Mouse (Mus musculus): ENCODE results near the gene Sipa1l2. TPM values are rescaled to one million over a fixed set of nuclear protein-coding genes. Genes with fewer than 3 reads are reported as not detected.

Sipa1l2 gene
- total RNA-seq, 1 experiment from 2014 or later = 14.4 TPM

- ATAC-seq (replicated peaks; ENCODE audit: insufficient number of reproducible peaks, low FRiP score, low TSS enrichment, poor library complexity, severe bottlenecking) = no peak
These were observed 179.7 kb downstream of the Sipa1l2 start for GRCm38 (mm10) chr8:125389756-125390505.

DNA sequence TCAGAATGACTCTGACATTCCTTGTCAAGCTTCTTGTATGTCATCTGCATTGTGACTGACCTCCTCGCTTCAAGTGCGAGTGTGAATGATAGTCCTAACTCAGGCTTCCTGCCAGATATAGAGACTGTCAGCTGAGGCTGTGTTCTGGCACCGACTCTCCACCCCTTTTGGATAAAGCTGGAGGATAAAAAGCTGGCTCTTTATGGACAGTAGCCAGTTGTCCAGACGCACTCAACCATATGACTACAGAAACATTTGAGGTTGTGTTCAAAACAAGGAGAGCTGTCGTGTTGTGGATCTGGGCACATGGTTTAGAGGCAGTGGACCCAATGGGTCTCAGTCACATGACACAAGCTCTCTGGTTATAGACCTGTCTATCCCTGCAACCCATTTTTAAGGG is 180.3 kb downstream of the Sipa1l2 start:
- no peak for ATAC-seq (replicated peaks; ENCODE audit: insufficient number of reproducible peaks, low FRiP score, low TSS enrichment, poor library complexity, severe bottlenecking)

DNA sequence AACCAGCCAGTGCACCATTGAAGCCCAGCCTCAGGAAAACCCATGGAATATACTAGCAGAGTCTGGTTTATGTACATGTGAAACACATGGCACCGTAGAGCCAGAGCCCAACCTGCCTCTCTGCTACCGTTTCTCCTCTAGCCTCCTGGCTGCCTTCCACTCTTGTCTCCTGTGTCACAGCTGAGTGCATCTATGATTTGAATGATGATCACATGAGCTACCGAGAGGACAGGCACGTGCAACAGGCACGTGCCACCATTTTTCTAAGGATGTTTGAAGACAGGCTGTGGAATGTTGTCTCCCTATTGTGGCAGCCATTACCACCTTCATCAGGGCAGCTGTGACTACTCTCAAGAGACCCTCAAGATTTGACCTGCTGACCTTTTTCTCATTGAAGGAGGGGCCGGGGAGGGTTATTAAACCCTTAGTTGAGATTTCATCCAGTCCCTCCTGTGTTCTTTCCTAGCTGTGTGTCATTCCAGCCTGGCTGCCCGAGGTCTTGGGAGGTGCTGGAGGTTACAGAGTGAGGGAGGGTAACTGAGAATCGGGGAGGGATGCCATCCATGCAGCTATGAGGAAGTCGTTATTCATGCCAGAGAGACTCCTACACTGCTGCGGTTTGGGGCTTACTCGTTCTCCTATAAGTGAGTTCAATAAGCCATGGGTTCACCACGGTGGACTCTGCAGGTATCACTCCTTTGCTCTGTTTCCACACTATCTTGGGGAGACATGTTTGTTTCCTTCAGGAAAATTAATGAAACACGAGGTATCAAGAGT is 181.0 kb downstream of the Sipa1l2 start:
- no peak for ATAC-seq (replicated peaks; ENCODE audit: insufficient number of reproducible peaks, low FRiP score, low TSS enrichment, poor library complexity, severe bottlenecking)

- ATAC-seq (replicated peaks; ENCODE audit: insufficient number of reproducible peaks, low FRiP score, low TSS enrichment, poor library complexity, severe bottlenecking) = no peak
These were observed 184.0 kb downstream of the Sipa1l2 start for GRCm38 (mm10) chr8:125385519-125386150.

GRCm38 (mm10) chr8:125384551-125385183 is 184.9 kb downstream of the Sipa1l2 start:
- ATAC-seq (replicated peaks; ENCODE audit: insufficient number of reproducible peaks, low FRiP score, low TSS enrichment, poor library complexity, severe bottlenecking) = no peak

GRCm38 (mm10) chr8:125381674-125382073 is 187.9 kb downstream of the Sipa1l2 start:
- no peak for ATAC-seq (replicated peaks; ENCODE audit: insufficient number of reproducible peaks, low FRiP score, low TSS enrichment, poor library complexity, severe bottlenecking)

- ATAC-seq (replicated peaks; ENCODE audit: insufficient number of reproducible peaks, low FRiP score, low TSS enrichment, poor library complexity, severe bottlenecking) = no peak
These were observed 189.7 kb downstream of the Sipa1l2 start for GRCm38 (mm10) chr8:125379939-125380338.

- ATAC-seq (replicated peaks; ENCODE audit: insufficient number of reproducible peaks, low FRiP score, low TSS enrichment, poor library complexity, severe bottlenecking) = no peak
These were observed 190.5 kb downstream of the Sipa1l2 start for GRCm38 (mm10) chr8:125379156-125379555.

- ATAC-seq (replicated peaks; ENCODE audit: insufficient number of reproducible peaks, low FRiP score, low TSS enrichment, poor library complexity, severe bottlenecking) = no peak
These were observed 191.9 kb downstream of the Sipa1l2 start for GRCm38 (mm10) chr8:125377704-125378103.

- ATAC-seq (replicated peaks; ENCODE audit: insufficient number of reproducible peaks, low FRiP score, low TSS enrichment, poor library complexity, severe bottlenecking) = no peak
These were observed 193.2 kb downstream of the Sipa1l2 start for GRCm38 (mm10) chr8:125376448-125376845.

DNA sequence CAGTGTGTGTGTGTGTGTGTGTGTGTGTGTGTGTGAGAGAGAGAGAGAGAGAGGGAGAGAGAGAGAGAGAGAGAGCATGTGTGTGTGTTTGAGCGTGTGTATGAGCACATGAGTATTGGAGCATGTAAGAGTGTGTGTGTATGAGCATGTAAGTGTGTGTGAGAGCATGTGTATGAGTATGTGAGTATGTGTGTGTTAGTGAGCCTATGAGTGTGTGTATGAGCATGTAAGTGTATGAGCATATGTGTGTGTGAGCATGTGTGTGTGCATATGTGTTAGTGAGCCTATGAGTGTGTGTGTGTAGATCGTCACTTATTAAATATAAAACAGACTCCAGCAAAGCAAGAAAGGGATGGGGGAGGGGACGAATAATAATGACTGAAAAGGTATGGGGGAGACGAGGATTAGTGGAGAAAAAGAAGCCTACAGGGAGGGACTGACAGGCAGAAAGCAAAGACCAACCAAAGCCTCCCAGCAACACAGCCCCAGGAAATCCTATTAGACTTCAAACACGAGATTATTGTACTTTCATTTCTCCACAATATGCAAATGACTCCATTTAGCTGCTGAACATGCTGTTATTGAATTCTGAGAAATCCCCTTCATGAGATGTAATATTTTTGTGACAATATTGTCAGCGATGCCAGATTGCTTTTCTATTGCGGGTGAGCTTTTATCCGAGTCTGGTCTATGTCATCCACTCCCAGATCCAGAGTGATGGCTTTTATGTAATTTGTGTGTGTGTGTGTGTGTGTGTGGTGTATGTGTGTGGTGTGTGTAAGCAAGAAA is 193.8 kb downstream of the Sipa1l2 start:
- ATAC-seq (replicated peaks; ENCODE audit: insufficient number of reproducible peaks, low FRiP score, low TSS enrichment, poor library complexity, severe bottlenecking) = no peak

DNA sequence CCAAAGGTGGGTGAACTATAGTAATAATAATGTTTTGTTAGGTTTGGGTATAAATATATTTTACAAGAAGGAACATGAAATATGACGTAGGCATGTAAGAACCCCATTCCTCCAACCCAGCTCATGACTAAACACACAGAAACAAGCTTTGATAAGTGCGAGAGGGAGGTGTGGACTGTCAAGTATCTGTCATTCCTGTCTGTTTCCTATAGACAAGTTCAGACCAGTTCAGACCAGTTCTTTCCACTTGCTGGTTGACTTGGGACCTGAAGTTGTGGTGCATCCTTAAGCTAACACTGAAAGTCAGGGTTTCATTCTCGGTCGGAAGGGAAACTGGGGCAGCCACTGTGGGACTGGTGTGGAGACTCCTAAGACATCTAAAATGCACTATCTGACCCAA is 197.0 kb downstream of the Sipa1l2 start:
- ATAC-seq (replicated peaks; ENCODE audit: insufficient number of reproducible peaks, low FRiP score, low TSS enrichment, poor library complexity, severe bottlenecking) = no peak

DNA sequence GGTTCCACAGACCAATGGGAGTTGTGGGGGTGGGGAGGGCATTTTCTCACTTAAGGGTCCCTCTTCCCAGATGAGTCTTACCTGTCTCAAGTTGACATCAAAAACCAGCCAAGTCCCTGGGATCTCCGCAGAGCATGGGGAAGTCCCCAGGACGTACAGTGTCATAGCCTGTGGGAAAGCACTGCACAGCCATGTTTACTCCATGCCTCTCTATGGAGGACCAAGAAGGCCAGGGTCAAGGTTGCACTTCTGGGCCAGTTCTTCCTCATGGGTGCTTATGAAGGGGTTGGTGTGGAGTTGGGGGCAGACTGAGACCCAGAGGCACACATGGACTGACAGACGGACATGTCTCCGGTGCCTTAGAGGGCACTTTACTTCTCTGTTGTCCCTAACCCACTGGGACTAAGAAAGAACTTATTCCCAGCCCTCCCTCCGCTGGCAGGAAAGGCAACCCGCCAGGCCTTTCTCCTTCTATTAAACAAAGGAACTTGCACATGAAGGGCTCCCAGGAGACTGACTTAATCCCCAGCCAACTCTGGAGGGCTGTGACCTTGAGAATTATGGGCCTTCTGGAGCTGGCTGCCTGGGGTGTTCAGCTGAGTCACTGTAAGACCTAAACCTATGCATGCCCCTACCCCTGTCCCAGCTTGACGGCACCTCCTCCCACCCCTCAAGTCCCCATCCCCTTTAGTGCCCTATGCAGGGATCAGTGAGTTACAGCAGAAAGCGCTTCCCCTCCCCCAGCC is 199.9 kb downstream of the Sipa1l2 start:
- no peak for ATAC-seq (replicated peaks; ENCODE audit: insufficient number of reproducible peaks, low FRiP score, low TSS enrichment, poor library complexity, severe bottlenecking)

- ATAC-seq (replicated peaks; ENCODE audit: insufficient number of reproducible peaks, low FRiP score, low TSS enrichment, poor library complexity, severe bottlenecking) = no peak
These were observed 201.1 kb downstream of the Sipa1l2 start for GRCm38 (mm10) chr8:125368341-125369035.
